Mouse (Mus musculus) bone marrow macrophage, adult 2 months (primary cell): ENCODE measurements around the gene Rapgef2.
"Not testable (repeated sequence)": the region's sequence is repeated elsewhere in the genome, so short reads cannot be mapped to it uniquely, and the experiment has no call there.

Experiments
- CTCF ChIP-seq: IDR thresholded peaks from 2 replicates; pipeline ENCODE4 v1.5.1; 2012; ENCODE audit warnings: low read depth, mild to moderate bottlenecking, low read length, moderate library complexity
- POLR2A ChIP-seq: IDR thresholded peaks from 2 replicates; pipeline ENCODE4 v1.6.1; 2012; ENCODE audit warnings: mild to moderate bottlenecking, low read depth, low read length, borderline replicate concordance

- TF ChIP-seq CTCF, POLR2A: not testable (repeated sequence)
These were observed 115.2 kb downstream of the Rapgef2 start for GRCm38 (mm10) chr3:79171146-79171545.
